Mouse (Mus musculus) Patski (cell line): ENCODE measurements around the gene Clstn3. TPM values are rescaled to one million over a fixed set of nuclear protein-coding genes. Genes with fewer than 3 reads are reported as not detected.
A peak's percentile ranks its signal among the peaks of the same experiment; 100 is the strongest.
"Not testable (repeated sequence)": the region's sequence is repeated elsewhere in the genome, so short reads cannot be mapped to it uniquely, and the experiment has no call there.

Experiments
- ATAC-seq: fragments of 100-300 bp; one replicate; pipeline ENCODE4 v1.8.0; 2021
- CTCF ChIA-PET: fragments of 350-600 bp; sonication (Branson Sonifier 250); formaldehyde crosslinking; loops from one replicate; lab custom pipeline; 2022; ENCODE audit warnings: inconsistent platforms; lab: Charles Lee
- POLR2A ChIA-PET: fragments of 350-600 bp; sonication (Branson Sonifier 250); formaldehyde crosslinking; loops from one replicate; lab custom pipeline; 2022; ENCODE audit warnings: antibody characterized with exemption, inconsistent platforms; lab: Charles Lee
- DNase-seq: peaks from one replicate; pipeline ENCODE4 v3.0.0-alpha.2; 2011; ENCODE audit warnings: low read depth, low spot score
- H3K27me3 ChIP-seq: fragments of 371-371 bp; one replicate; pipeline ENCODE4 v1.5.1; 2021
- CTCF ChIP-seq: fragments of 100-300 bp; IDR thresholded peaks from one replicate; pipeline ENCODE4 v1.5.1; 2021
- in situ Hi-C: fragments of 300-500 bp; cut with MboI; formaldehyde crosslinking; loops from 3 replicates; pipeline ENCODE4 v1.11.1; 2018; ENCODE audit warnings: low pct_unique_long_range_greater_than_20kb, mixed read lengths
- polyA plus RNA-seq: library from polyadenylated mRNA; unstranded; gene quantifications from one replicate; pipeline ENCODE4 v1.2.3, GENCODE M21; 2021

Clstn3 gene
- polyA plus RNA-seq, 1 experiment from 2014 or later = 0.68 TPM

- in situ Hi-C loops = loop anchor here (25.0 kb wide), 1 partner anchor 266 kb away; the partner anchor contains the start of genes Atn1, Eno2 and Gm45234
- H3K27me3 ChIP-seq = no peaks in the 10 kb centered on the region
- POLR2A ChIA-PET = no interaction called here
- DNase-seq = no peak
- CTCF ChIA-PET = no interaction called here
- no peak for TF ChIP-seq CTCF
- ATAC-seq = no peak
Measured at GRCm38 (mm10) chr6:124496054-124496453, 31.5 kb upstream of the Clstn3 start.

- ChIA-PET POLR2A (no interaction called here), CTCF (interaction anchor here (0.7 to 2.7 kb wide), 4 partner anchors 12 to 169 kb away, joined by 3 to 10 read pairs (median 5); partner anchors contain the start of genes C1s1, Lpcat3 and Pex5)
- TF ChIP-seq CTCF = no peak
- no peak for DNase-seq
- in situ Hi-C loops = loop anchor here (25.0 kb wide), 1 partner anchor 268 kb away; the partner anchor contains the start of genes Atn1, Eno2 and Gm45234
- H3K27me3 ChIP-seq = no peaks in the 10 kb centered on the region
- ATAC-seq = no peak
Measured at GRCm38 (mm10) chr6:124493886-124494285, 29.3 kb upstream of the Clstn3 start.

- in situ Hi-C loops = loop anchor here (25.0 kb wide), 1 partner anchor 269 kb away; the partner anchor contains the start of genes Atn1, Eno2 and Gm45234
- peak; percentile 82 for TF ChIP-seq CTCF
- CTCF ChIA-PET = interaction anchor here (0.7 to 2.7 kb wide), 11 partner anchors 12 to 215 kb away, joined by 3 to 10 read pairs (median 4); partner anchors contain the start of genes C1ra, C1s1, Lpcat3 and Pex5
- ATAC-seq (peak; percentile 96), DNase-seq (peak; percentile 44)
- no peaks in the 10 kb centered on the region for H3K27me3 ChIP-seq
- POLR2A ChIA-PET = no interaction called here
Measured at GRCm38 (mm10) chr6:124492842-124493561, 28.4 kb upstream of the Clstn3 start, which contains the start of gene C1rl. Gene C1rl (plus strand): TSS chr6:124493113.

DNA sequence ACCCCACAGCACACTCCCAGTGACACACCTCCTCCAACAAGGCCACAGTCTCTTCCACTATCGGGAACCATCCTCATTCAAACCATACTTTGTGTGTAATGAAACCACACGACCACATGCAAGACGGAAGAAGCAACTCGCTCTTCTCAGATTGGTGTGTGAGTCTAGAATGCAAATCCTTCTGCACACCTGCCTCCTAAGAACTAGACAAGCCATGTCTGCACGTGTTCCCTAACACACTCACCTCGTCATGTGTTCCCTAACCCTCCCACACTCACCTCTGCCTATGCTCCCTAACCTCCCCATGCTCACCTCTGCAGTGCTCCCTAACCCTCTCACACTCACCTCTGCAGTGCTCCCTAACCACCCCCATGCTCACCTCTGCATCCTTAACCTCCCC, 26.8 kb upstream of the Clstn3 start:
- no peak for ATAC-seq
- in situ Hi-C loops = loop anchor here (25.0 kb wide), 1 partner anchor 271 kb away; the partner anchor contains the start of genes Atn1, Eno2 and Gm45234
- H3K27me3 ChIP-seq = no peaks in the 10 kb centered on the region
- DNase-seq = no peak
- TF ChIP-seq CTCF = no peak
- CTCF ChIA-PET = no interaction called here
- POLR2A ChIA-PET = no interaction called here

- ChIA-PET CTCF (interaction anchor here (1.1 to 3.4 kb wide), 2 partner anchors 13 to 16 kb away, joined by 3 to 7 read pairs; no protein-coding TSS in a partner anchor), POLR2A (interaction anchor here (0.6 kb wide), 1 partner anchor 273 kb away, joined by 3 read pairs; no protein-coding TSS in a partner anchor)
- H3K27me3 ChIP-seq = no peaks in the 10 kb centered on the region
- ATAC-seq (no peak), DNase-seq (no peak)
- no peak for TF ChIP-seq CTCF
- in situ Hi-C loops = loop anchor here (25.0 kb wide), 1 partner anchor 273 kb away; the partner anchor contains the start of genes Atn1, Eno2 and Gm45234
Measured at GRCm38 (mm10) chr6:124488952-124489351, 24.4 kb upstream of the Clstn3 start.

- no peaks in the 10 kb centered on the region for H3K27me3 ChIP-seq
- DNase-seq (no peak), ATAC-seq (no peak)
- no peak for TF ChIP-seq CTCF
- in situ Hi-C loops = loop anchor here (25.0 kb wide), 1 partner anchor 275 kb away; the partner anchor contains the start of genes Atn1, Eno2 and Gm45234
- POLR2A ChIA-PET = no interaction called here
- CTCF ChIA-PET = interaction anchor here (3.4 kb wide), 1 partner anchor 14 kb away, joined by 7 read pairs; no protein-coding TSS in a partner anchor
Measured at GRCm38 (mm10) chr6:124487509-124487908, 22.9 kb upstream of the Clstn3 start.

GRCm38 (mm10) chr6:124485414-124486144, 21.0 kb upstream of the Clstn3 start:
- no peaks in the 10 kb centered on the region for H3K27me3 ChIP-seq
- DNase-seq (no peak), ATAC-seq (no peak)
- in situ Hi-C loops = loop anchor here (25.0 kb wide), 1 partner anchor 277 kb away; the partner anchor contains the start of genes Atn1, Eno2 and Gm45234
- CTCF ChIA-PET = no interaction called here
- no peak for TF ChIP-seq CTCF
- POLR2A ChIA-PET = interaction anchor here (0.5 kb wide), 1 partner anchor 224 kb away, joined by 4 read pairs; no protein-coding TSS in a partner anchor

- in situ Hi-C loops = loop anchor here (25.0 kb wide), 1 partner anchor 277 kb away; the partner anchor contains the start of genes Atn1, Eno2 and Gm45234
- no peak for TF ChIP-seq CTCF
- ATAC-seq (peak; percentile 86), DNase-seq (peak; percentile 70)
- ChIA-PET POLR2A (interaction anchor here (0.5 kb wide), 1 partner anchor 225 kb away, joined by 4 read pairs; no protein-coding TSS in a partner anchor), CTCF (interaction anchor here (0.8 kb wide), 1 partner anchor 218 kb away, joined by 3 read pairs; no protein-coding TSS in a partner anchor)
- H3K27me3 ChIP-seq = no peaks in the 10 kb centered on the region
Measured at GRCm38 (mm10) chr6:124484851-124485250, 20.3 kb upstream of the Clstn3 start.

DNA sequence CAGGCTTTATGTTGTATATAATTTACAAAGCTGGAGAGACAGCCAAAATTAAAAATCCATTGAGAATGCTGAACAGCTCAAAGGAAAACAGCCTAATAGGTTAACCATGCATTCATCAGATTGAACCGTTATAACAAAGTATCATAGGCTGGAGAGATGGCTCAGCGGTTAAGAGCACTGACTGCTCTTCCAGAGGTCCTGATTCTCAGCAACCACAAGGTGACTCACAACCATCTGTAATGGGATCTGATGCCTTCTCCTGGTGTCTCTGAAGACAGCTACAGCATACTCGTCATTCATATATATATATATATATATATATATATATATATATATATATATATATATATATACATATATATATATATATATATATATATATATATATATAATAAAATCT, 19.2 kb upstream of the Clstn3 start:
- H3K27me3 ChIP-seq, ATAC-seq, POLR2A ChIA-PET, DNase-seq: not testable (repeated sequence)
- in situ Hi-C loops = loop anchor here (25.0 kb wide), 1 partner anchor 278 kb away; the partner anchor contains the start of genes Atn1, Eno2 and Gm45234
- CTCF ChIA-PET = interaction anchor here (1.9 kb wide), 1 partner anchor 58 kb away, joined by 7 read pairs; the partner anchor contains the start of gene C1s1
